Mouse (Mus musculus): ENCODE data around the gene Epor.

The Epor gene

GRCm38 (mm10) chr9:21968883-21969282, 5.6 kb upstream of the Epor start:
- in situ Hi-C loops (cut with MboI, MseI): no loop called here

DNA sequence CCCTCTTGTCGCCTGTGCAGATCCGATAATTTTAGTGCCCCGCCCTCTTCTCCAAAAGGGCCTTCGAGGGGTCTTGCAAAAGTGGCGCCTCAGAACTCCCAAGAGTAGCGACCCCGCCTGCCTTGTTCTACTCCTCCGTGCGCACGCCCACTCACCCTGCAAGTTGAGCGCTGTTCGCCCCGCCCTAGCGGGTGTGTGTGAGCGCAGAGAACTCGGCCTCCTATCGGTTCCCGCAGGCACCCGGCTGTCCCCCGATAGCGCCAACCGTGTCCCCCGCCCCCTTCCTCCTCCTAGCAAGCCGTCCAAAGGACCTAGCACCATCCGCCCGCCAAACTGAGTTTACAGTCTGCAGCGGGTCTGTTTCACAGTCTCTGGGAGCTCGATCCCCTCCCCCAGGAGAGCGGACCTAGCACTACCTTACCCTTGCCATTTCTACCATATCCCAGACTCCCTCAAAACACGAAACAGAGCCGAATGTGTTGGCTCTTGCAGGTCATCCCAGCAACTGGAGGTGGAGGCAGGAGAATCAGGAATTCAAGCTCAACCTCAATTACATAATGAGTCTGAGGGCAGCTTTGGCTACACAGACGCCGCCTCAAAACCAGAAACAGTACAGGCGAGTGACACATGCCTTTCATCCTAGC, 768 bp downstream of the Epor start:
- in situ Hi-C loops (cut with MboI, MseI): no loop called here

- in situ Hi-C loops (cut with MboI, MseI): no loop called here
These were observed 1.3 kb downstream of the Epor start for GRCm38 (mm10) chr9:21962010-21962409.

DNA sequence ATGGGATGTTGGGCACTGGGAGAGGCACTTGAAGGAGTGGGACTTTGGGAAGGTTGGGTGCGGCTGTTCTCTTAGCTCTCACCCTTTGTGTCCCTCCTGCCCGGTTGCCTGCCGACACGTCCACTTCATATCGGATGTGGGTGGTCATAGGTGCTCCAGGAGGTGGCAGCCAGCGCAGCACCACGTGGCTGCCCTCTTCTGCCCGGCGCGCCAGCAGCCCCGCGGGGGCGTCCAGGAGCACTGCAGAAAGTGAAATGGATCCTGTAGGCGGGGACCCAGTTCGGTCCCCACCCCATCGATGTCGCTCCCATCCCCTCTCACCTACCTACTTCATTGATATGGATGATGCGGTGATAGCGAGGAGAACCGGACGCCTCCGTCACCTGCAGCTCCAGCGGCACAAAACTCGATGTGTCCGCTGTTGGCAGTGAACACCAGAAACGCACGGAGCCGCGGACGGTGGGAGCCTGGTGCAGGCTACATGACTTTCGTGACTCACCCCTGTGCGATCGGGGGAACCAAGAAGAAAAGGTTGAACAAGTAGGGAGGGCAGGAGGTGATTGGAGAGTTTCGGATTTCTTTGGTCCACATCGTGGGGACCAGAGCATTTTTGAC, 1.8 kb downstream of the Epor start:
- in situ Hi-C loops (cut with MboI, MseI): no loop called here

DNA sequence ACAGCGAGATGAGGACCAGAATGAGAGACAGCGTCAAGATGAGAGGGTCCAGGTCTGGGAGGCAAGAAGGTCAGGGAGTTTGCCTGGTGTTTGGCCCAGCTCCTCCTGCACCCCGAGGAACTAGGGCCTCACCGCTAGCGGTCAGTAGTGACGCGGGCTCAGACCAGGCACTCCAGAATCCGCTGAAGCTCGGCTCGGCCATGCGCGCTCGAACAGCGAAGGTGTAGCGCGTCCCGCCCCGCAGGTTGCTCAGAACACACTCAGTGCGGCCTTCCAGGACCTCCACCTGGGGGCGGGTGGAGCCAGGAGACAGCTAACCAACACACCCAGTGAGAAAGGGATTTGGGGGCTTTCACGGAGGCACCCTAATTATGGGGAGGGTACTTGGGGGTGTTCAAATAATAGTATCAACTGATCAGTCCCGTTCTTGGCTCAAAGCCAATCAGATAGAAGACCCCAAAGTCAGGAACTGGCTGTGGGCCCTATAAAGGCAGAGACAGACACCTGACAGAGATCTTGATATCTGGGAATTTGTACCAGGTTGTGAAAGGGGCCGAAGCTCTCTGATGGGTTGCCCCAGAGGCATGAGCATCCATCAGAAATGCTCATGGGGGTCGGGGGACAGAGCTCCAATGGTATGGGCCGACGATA, 2.6 kb downstream of the Epor start:
- in situ Hi-C loops (cut with MboI, MseI): no loop called here

GRCm38 (mm10) chr9:21960135-21960534, 3.2 kb downstream of the Epor start:
- in situ Hi-C loops (cut with MboI, MseI): no loop called here

DNA sequence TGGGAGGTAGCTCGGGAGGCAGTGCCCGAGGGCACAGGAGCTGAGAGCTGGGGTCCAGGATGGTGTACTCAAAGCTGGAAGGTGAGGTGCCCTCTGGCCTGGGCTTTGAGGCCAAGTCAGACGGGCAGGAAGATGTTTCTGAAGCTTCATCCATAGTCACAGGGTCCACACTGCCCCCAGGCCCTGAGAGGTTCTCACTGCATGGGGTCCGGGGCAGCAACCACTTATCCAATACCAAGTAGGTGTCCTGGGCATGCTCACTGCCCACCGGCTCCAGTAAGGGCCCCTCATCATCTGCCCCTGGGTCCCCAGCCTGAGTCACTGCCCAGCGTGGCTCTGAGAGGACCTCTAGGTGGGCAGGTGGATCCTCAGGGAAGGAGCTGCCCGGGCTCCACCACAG, 4.1 kb downstream of the Epor start:
- in situ Hi-C loops (cut with MboI, MseI): no loop called here

DNA sequence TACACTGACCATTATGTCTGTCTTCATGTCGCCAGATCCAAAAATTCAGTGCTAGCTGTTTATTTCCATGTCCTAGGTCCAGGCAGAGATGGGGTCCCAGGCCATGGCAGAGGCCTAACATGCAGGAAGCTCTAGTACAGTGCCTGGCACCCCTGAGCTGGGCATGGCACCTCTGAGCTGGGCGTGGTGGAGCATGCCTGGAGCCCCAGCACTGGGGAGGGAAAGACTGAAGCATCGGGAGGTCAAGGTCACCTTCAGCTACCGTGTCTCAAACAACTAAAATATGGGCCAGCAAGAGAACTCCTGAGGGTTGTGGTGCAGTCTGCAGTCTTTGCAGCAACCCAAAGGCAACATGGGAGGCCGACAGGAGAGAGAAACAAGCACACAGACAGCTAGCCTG, 4.9 kb downstream of the Epor start:
- in situ Hi-C loops (cut with MboI, MseI): no loop called here

DNA sequence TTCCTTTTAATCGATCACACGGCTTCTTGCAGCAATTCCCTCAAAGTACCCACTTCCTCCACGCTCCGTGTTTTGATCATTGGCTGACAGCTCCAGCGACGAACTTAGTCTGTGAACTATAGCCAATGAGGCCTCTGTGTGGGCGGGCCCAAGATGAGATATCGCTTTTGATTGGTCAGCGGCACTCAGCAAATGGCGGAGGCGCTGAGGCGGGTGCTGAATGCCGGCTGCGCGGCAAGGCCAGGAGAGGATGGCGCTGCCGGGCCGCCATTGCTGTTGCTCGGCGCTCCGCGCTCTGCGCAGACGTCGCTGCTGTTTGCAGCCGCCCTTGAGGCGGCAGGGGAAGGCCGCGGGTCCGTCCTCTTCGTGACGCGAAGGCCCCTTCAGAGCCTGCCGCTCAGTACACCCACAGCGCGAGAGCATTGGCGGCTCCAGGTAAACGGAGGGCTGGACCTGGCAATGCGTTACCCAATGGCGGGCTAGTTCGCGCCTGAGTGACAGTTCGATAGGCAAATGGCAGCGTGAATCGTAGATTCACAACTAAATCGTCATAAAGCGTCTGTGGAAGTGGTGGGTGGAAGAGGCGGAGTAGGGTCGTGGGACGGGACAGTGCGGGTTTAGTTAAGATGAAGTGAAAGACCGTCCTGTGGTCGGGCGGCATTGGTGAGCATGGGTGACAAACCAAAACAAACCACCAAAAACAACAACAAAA, 7.6 kb downstream of the Epor start, which contains the start of gene Swsap1:
Gene Swsap1 (plus strand): TSS at position 186 of the 712 bp plus-strand sequence.
- in situ Hi-C loops (cut with MboI, MseI): no loop called here

DNA sequence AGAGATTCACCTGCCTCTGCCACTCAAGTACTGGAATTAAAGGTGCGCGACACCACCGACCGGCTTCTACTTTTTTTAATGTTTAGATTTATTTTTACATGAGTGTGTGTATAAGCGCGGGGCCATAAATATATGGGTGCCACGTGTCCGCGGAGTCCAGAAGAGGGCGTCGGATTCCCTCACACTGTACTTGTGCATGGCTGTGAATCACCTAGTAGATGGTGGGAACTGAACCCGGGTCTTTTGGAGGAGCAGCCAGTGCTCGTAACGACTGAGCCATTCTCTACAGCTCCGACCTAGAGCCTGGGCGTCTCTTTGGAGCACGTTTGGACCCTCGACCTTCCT, 8.1 kb downstream of the Epor start:
- in situ Hi-C loops (cut with MboI, MseI): no loop called here

GRCm38 (mm10) chr9:21954635-21955034, 8.7 kb downstream of the Epor start:
- in situ Hi-C loops (cut with MboI, MseI): no loop called here

- in situ Hi-C loops (cut with MboI, MseI): no loop called here
These were observed 9.7 kb downstream of the Epor start for GRCm38 (mm10) chr9:21953600-21953999.

DNA sequence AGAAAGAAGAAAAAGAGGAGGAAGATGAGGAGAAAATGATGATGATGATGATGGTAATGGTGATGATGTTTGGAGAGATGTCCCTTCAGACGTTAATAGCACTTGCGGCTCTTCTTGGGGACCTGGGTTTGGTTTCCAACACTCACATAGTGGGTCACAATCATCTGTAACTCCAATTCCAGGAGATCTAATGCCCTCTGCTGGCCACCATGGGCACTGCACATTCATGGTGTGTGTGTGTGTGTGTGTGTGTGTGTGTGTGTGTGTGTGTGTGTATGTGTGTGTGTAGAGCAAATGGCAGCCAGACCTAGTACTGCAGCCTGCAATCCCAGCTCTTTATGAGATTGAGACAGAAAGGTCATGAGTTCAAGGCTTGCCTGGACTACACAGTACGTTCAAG, 11.3 kb downstream of the Epor start:
- in situ Hi-C loops (cut with MboI, MseI): no loop called here

- in situ Hi-C loops (cut with MboI, MseI): no loop called here
These were observed 13.0 kb downstream of the Epor start for GRCm38 (mm10) chr9:21950322-21950721.

DNA sequence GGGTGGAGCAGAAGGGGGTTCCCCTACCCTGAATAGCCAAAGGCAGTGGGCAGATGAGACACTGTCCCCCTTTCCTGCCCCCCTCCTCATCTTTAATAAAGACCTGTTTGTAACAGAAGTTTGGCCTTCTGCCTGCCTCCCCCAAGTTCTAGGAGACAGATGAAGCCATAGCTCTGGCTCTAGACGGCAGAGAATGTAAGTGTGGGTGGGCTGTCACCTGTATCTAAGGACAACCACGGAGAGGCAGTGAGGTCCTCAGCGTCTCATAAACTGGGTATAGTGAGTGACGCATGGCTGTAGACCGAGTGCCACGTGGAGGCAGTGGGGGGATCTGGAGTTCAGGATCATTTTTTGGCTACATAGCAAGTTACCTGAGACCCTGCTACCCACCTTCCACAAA, 14.5 kb downstream of the Epor start:
- in situ Hi-C loops (cut with MboI, MseI): no loop called here

GRCm38 (mm10) chr9:21948146-21948545, 15.2 kb downstream of the Epor start:
- in situ Hi-C loops (cut with MboI, MseI): no loop called here

DNA sequence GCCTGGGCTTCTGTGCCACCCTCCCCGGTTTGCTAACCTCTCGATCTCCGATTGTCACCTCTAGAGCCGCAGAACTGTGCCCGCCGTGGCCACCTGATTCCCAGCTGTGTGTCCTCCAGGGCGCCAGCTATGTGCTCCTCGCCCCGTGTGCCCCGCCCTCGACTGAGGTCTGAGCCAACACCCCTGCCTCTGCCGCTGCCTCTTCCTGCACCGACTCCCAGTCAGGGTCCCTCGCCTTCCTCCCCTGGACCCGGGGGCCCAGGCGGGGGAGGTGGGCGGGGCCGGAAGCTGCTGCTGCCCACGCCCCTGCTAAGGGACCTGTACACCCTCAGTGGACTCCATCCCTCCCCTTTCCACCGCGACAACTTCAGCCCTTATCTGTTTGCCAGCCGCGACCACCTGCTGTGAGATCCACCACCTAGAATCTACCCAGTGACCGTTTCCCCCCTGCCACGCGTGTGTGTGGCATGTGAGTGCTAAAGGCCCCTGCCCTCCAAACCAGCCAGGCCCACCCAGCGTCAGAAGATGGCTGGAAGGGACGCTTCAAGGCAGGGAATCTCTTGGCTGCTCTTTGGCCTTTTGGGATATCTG, 15.7 kb downstream of the Epor start:
- in situ Hi-C loops (cut with MboI, MseI): no loop called here

GRCm38 (mm10) chr9:21944267-21944666, 19.0 kb downstream of the Epor start:
- in situ Hi-C loops (cut with MboI, MseI): no loop called here

- in situ Hi-C loops (cut with MboI, MseI): no loop called here
These were observed 19.7 kb downstream of the Epor start for GRCm38 (mm10) chr9:21943638-21944037.

DNA sequence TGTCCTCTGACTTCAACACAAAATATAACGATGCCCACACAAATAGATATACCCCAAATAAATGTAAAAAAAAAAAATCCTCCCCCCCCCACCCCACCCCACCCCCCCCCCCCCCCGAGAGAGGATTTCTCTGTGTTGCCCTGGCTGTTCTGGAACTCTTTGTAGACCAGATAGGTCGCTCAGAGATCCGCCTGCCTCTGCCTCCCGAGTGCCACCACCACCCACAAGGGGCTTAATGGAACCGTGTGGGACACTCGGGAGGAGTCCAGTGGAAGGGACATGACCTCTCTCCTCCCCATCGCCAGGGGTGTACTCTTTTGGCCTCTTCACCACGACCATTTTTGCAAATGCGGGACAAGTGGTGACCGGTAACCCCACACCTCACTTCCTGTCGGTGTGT, 20.3 kb downstream of the Epor start:
- in situ Hi-C loops (cut with MboI, MseI): no loop called here

DNA sequence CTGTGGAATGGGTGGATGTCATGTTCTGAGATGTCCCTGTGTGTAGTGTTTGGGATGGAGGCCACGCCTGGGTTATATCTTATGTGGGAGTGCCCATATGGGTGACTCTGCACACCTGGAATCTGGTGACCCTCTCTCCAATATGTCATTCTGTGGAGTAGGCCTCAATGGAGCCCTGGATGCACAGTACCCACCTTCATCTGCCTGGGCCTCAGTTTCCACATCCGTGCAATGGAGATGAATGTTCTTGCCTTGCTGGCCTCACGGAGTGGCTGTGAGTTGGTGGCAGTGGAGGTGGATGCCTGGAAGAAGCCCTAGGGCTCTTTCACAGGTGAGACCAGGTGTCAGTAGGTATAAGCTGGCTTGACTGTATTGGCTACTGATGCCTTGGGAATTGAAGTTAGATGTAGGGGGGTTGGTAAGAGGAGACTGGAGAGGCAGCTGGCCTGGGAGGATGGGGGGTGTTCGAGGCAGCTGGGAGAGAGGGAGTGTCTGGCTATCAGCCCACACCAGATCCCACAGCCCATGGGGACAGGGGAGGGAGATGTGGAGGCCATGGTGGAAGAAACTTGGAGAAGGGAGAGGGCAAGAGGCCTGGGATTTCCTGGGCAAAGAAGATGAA, 25.0 kb downstream of the Epor start:
- in situ Hi-C loops (cut with MboI, MseI): no loop called here

DNA sequence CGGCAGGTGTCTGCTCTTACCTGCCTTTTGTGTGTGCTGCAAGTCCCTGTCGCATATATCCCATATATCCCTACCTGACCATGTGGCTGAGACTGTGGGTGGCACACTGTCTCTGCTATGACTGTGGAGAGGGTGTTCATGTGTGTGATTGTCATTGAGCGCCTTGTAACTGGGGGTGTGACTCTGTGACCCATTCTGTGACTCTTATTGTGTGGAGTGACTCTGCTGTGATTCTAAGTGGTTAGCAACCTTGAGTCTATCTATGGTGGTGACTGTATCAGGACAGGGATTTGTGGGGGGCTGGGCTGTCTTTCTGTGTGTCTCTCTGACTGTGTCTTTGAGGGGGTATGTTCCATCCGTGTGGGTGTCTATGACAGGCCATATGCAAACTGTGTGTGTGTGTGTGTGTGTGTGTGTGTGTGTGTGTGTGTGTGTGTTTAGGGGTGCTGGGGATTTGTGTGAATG, 25.6 kb downstream of the Epor start:
- in situ Hi-C loops (cut with MboI, MseI): no loop called here

Data from regulatory T cell (primary cell).